Mouse (Mus musculus): Measurements from ENCODE around the gene Rph3al. TPM values are rescaled to one million over a fixed set of nuclear protein-coding genes. Genes with fewer than 3 reads are reported as not detected.

Gene Rph3al
- 17.2 and 19.4 TPM in 2 replicates for total RNA-seq (2021)
- long read RNA-seq, partial matches to known transcripts = 2 of 13 reads
- long read RNA-seq, other reads (novel, unspliced or antisense) = 8 of 13 reads

DNA sequence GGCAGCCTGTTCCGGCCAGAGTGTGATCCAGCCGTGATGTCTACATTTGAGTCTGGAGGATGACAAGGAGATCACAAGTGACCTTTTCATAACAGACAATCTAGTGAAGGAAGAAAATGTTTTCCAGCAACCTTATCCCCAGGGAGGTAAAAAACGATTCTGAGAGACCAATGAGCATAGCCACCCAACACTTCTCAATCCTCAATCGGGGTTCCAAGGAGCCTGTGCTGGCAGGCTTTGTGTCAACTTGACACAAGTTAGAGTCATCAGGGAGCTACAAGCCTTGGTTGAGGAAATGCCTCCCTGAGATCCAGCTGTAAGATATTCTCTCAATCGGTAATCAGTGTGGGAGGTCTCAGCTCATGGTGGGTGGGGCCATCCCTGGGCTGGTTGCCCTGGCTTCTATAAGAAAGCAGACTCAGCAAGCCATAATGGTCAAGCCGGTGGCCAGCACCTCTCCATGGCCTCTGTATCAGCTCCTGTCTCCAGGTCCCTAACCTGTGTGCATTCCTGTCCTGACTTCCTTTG is at the start of gene Rph3al:
Rph3al (minus strand) TSS at position 51 of the 528 bp plus-strand sequence.
- DNase-seq = no peak

DNA sequence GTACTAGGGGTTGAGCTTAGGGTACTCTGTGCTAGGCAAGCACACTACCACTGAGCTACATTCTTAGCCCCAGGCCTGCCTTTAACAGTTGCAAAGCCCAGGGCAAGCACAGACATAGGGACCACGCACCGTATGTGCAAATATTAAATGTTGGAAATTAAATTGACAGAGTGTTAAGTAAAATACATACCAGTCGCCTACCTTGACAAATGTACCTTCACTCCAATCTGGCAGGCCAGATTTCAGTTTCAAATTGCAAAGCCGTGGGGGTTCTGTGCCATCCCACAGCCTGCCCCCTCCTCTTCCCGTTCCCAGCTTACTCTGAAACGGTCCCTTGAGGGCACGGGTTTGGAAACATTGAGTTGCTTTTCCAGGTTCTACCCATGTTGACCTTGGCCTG is 47.7 kb upstream of the Rph3al start:
- no peak for DNase-seq

DNA sequence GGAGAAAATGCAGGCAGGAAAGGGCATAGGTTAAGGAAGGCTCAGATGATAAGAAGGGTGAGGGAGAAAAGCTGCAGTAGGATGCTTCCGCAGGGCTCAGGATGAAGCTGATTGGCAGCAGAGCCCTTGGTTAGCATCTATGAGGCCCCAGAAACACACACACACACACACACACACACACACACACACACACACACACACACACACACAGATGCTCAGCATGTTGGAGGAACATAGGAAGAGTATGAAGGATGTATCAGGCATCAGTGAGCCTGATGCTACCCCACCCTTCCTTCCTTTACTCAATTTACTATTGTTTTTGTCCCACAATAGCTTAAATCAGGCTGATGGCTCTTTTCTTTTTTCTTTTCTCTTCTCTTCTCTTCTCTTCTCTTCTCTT is 46.4 kb upstream of the Rph3al start:
- no peak for DNase-seq

DNA sequence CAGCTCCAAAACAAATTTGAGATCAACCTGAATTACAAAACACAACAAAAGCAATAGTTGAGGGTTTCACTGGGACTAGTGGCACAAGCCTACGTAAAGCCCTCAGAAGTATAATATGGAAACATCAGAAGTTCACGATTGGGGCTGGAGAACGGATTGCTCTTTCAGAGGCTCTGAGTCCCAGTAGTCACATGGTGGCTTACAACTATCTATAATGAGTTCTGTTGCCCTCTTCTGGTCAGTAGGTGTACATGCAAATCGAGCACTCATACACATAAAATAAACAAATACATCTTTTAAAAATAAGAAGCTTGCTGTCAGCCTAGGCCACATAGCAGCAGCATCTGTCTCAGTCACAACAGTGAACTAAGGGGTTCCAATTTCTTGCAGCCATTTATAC is 45.0 kb upstream of the Rph3al start:
- DNase-seq = no peak

DNA sequence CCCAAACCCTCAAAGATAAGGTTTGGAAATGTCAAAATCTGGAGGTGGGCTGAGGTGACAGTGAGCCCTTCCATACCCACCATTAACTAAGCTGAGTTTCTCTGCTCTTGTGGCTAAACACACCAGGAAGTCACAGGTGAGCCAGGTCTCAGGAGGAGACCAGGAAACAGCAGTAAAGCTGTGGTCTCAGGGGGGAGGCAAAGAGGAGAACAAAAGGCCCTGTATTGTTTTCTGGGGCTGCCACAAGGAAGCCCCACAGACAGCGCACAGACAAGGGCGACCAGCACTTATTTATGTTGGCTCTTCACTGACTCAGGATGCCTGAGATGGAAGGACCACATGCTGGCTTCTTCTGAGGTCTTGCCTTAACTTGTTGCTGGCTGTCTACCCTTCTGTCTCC is 42.2 kb upstream of the Rph3al start:
- no peak for DNase-seq

DNA sequence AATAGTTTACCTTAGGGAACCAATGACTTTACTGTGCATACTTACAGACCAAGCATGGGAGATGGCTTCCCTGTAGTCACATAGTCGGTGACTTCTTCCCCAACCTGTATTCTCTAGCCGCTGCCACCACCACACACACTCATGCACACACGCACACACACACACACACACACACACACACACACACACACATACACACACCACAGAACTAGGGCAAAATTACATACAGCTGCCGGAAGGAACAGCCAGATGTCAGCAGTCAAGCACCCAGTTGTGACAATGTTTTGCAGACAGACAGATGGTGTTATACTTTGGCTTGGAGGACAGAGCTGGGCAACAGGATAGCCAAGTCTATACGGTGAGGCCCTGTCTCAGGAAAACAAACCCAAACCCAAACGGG is 39.8 kb upstream of the Rph3al start:
- no peak for DNase-seq

DNA sequence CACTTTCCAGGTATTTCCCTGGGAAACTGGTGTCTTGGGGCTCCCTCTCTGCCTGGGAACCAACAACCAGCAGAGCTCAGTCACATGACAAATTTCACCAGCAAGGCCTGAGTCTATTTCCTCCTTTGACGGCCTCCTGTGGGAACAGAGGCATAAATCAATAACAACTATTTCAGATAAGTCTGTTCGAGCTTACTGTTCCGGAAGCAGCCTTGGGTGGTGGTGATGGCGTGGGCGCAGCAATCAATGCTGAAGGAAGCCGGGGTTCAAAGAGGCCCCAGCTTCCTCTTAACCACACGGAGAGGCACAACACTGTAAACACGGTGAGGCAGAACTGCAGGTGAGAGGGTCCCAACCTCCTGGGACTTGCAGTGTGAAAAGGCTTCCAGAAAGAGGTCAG is 38.5 kb upstream of the Rph3al start:
- no peak for DNase-seq

DNA sequence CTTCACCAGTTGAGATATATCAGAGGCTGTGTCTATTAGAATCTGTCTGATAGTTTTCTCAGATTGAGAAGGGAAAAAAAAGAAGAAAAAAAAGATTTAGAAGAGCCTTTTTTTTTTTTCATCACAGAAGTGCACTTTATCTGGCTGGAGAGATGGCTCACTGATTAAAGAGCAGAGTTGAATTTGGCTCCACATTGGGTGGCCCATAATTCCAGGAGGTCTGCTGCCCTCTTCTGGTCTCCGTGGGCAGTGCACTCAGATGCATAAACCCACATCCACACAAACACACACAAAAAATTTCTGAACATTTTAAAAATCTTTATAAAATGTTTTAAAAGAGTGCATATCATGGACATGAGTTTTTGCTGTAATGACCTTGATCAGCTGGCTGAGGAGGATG is 35.8 kb upstream of the Rph3al start:
- no peak for DNase-seq

DNA sequence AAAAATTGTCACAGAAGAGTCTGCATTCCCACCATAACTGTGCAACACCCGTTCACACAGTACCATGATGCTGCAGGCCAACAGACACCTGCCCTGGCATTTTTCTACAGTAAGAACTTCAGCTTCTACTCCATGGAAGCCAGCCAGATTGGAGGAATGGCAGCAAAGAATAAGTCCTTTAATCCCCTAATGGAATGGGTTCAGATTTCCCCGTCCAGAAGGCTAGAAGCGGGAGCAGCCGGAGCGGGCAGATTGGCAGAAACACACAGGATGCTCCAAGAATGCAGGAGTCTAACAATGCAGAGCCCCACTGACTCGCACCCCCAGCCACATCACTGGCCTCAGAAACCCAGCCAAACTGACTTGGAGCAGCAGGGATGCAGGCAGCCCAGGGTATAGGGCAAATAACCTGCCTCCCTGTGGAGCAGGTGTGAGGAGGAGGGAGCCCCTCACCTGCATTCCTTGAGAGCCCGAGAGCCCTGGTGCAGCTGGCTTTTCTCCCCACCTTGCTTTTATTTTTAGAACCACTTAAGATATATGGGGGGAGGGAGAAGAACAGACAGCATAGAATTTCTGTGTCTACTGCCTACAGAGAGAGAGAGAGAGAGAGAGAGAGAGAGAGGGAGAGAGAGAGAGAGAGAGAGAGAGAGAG is 34.8 kb upstream of the Rph3al start:
- DNase-seq = no peak

DNA sequence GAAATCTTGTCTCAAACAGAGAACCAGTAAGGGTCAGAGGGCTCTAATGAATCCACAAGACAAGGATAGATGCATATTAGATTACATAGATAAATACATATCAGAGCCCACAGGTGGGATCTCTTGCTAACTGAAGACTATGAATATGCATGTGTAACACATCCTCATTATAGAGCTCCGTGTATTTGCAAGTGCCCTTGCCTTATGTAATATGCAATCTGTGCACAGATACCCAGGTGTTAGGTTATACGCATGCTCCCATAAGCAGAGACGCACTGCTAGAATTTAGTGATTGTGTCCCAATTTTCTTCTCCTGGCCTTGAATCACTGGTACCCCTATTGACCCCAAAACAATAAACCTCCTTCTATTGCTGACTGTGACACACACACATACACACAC is 34.0 kb upstream of the Rph3al start:
- DNase-seq = no peak

DNA sequence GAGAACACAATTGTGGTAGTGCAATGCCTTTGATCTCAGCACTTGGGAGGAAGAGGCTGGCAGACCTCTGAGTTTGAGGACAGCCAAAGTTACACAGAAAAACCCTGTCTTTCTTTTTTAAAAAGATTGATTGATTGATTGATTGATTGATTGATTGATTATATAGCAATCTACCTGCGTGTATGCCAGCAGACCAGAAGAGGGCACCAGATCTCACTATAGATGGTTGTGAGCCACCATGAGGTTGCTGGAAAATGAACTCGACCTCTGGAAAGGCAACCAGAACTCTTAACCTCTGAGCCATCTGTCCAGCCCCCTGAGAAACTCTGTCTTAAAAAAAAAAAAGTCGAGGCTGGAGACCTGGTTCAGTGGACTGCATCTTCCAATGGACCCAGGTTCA is 32.4 kb upstream of the Rph3al start:
- DNase-seq = no peak

DNA sequence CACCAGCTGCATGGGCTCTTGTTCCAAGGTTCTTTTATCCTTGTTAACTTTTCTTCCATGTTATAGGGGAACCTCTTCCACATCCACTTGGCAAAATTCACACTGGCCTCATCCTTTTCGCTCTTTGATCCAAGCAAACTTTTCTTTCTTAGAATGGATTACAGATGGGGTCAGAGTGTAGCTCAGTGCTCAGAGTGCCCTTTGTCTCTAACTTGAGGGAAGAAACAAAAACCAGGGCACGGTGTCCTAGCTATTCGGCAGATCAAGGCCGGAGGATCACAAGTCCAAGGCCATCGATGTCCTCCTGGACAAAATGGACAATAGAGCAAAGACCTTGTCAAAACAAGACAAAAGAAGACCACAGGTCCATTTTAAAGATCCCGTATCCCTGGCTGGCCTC is 30.5 kb upstream of the Rph3al start:
- no peak for DNase-seq

DNA sequence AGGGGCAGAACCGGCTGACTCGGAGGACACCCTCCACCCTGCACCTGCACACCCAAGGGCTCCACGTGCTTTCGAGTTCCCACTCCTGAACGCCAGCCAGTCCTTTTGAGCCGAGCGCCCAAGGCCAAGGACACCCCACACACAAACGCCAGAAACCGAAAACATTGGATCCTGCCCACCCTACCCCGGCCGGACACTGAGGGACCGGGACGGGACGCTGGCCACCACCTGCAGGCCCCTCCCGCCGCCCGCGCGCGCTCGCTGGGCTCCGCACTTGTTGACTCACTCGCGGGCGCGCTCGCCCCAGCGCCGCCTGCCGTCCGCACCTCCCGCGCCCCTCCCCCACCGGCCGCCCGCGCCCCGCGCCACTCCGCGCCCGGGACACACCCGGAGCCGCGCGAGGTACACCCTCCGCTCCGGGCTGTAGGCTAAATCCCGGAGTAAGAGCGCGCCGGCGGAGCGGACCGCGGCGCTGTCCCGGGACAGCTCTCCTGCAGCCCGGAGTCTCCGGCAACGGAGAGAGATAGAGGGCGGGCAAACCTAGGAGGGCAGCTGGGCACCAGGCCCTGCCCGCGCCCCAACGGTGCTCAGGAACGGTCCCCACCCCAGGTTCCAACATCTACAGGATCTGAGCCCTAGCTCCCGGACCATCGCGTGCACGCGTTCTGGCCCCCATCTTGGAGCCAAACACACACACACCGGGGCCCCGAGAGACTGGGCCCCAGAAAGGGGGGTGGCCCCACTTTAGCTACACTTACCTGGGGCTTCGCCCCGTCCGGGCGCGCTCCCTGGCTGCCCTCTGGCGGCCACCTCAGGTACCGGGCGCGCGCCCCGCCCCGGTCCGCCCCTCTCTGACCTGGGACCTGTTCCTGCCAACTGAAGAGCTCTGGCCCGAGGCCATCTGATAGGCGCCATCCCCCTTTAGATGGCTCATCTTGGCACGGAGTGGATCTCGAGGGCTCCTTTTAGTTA is 28.5 kb upstream of the Rph3al start:
- DNase-seq = peak; percentile 92

DNA sequence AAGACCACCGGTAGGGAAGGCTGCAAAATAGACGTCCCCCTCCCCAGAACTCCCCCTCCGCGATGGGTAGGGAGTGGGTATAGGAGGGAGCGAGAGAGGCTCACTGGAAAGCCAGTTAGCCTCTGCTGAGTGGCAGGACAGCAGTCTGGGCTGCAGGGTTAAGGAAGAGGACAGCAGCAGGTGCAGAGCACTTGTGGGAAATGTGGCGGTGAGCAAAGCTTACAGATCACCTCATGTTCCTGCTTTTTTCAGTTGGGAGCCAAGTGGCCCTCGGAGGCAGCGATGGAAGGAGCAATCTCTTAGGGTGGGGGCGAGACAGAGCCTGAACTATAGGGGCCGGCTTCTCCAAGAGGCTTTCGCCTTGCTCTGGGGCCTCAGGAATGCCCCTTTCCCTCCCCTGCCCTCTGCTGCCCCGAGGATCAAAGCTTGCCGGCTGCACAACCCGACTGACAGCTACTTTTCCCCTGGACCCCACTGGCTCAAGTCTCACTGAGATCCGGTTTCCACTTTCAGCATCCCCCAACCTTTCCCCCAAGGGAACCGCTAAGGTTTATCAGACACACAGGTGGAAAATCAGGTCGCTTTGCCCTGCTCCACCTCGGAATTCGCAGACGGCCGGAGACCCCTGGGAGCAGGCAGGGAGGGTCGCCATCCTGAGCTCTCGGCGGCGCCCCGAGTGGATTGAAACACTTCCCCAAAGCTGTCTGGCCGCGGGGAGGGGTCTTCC is 27.6 kb upstream of the Rph3al start:
- DNase-seq = no peak

DNA sequence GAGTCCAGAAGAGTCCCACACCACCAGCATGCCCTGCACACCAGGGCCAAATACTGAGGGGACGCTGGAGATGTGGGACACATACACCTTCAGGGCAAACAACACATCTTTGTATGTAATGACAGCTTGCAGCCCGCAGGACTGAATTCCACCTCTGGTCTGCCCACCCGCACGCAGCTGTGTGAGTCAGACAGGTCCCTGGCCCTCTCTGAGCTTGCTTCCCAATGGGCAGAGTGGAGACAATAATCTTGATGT is 26.2 kb upstream of the Rph3al start:
- DNase-seq = no peak

DNA sequence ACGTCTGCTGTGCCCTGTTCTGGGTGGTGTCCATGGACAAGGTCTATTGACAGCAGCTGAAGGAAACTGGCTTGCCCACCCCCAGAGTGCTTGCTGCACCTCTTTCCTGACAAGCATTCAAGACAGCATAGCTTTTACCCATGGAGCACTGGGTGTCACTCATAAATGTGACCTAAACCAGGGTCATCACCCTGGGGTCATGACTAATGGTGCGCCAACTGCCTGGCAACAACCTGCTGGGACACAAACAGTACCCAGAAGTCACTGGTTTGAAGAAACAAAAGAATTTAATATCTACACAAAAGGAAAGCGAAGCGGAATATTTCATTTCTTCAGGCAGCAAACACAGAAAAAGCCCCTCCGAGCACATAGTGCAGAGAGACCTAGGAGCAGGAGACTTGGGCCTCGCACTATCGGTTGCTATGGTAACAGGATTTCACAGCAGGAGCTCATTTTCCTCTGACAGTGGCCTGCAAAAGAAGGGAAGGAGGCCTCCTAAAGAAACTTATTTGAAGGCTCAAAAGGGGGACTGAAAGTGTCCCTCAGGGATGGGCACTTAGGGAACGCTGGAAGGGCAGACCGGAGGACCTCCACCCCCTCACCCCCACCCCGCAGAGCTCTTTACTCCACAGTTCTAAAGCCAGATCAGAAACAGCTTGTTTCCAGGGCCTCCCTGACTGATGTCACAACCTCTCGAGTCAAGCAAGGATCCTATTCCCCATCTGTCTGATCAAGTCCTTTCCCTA is 25.7 kb upstream of the Rph3al start:
- no peak for DNase-seq

DNA sequence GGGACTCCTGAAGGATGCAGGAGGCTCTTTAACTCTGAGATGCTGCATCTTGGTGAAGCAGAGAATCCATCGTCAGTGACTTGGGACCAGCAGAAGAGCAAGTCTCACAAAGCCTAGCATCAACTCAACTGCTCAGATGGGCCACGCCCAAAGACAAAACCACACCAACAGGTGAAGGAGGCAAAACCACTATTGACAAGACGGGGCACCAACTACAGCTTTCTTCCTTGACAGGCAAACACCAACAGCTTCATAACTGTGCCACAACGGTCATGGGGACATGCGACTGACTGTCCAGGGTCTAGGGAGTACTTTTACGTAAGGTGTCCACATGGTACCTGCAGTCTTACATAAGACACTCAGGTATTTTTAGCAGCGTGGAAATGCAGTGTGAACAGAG is 23.6 kb upstream of the Rph3al start:
- DNase-seq = no peak

DNA sequence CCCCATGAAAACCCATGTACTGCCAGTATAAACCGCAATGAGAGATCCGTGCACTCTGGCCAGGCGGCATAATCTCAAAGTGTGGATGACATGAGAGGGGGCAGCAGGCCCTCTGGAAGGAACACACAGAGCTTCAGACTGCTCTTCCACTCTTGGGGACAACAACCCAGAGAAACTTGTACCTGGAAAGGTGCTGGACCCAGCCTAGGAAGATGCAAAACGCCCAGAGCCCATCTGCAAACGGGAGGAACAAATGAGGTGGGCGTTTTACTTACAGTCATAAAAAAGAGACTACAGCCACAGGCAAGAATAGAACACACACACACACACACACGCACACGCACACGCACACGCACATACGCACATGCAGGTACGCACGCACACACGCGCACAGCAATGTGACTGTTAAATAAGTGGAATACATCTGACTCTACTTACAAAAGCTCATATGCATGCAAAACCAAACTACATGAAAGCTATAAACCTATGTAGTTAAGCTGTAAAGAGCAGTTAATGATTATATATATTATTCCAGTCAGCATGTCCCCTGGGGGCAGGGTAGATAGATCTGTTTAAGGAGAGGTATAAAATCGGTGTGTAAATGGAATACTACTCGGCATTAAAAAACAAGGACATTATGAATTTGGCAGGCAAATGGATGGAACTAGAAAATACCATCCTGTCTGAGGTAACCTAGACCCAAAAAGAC is 19.0 kb upstream of the Rph3al start:
- no peak for DNase-seq

DNA sequence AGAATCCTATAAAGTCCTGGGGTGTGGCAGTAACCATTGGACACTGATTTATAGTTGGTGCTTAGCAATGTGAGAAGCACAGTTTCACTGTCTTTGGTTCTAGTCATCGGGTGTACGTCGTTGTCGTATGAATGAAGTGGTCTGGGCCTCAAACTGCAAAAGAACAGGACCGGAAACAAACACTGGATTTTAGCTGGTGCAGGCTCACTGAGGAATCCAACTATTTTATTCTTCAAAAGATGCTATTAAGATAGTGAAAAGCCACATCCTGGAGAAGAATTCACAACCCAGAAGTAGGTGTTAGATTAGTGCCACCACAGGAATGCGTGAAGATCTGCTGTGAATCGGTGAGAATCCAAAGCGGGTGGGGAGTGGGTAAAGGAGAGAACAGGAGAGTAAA is 18.4 kb upstream of the Rph3al start:
- DNase-seq = no peak

DNA sequence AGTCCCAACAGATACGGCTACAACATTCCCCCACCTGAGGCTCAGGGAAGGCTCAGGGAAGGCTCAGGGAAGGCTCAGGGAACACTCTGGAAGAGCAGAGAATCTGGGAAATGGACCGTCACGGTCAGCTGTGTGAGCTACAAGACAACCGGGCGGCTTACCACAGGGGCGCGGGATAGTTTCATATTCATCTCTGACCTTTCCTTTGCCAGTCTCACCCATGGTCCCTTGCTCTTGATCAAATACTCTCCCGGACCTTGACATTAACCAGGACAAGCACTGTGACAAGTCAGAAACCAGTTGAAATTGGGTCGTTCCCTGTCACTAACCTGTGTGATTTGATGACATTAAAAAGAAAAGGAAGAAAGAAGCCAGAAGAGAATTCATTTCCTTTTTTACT is 16.7 kb upstream of the Rph3al start:
- DNase-seq = no peak

DNA sequence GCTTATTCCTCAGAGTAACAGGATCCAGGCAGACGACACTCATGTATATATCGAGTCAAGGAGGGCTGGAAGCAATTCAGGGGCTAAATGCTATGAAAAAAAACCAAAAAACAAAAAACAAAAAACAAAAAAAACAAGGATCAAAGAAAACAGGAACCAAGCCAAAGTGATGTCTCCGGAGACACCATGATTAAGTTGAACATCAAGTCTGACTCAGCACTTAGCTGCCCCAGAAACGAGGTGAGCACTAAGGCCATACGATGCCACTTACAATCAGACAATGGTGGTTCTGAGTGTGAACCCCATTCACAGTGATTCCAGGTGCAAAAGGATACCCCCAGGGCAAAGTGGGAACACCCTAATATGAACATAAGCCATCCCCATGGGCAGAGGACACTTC is 13.7 kb upstream of the Rph3al start:
- no peak for DNase-seq

DNA sequence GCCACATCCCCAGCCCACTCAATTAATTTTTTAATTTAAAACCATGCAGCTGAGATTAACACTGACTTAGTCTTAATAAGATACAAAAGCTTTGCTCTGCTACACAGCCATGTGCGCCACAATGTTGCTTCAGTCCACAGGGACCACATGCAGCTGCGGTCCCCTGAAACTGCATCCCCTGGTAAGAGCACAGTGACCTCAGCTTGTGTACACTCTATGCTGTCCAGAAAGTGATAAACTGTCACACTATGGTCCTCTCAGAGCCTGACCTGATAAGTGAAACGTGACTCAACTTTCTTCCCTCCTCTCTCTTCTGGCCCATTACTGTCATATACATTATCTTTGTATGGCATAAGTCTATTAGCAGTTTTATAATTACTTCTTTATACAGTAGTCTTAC is 12.2 kb upstream of the Rph3al start:
- no peak for DNase-seq
